Mouse (Mus musculus): ENCODE data around the gene Rnf225. TPM values are rescaled to one million over a fixed set of nuclear protein-coding genes. Genes with fewer than 3 reads are reported as not detected.

Rnf225 gene
- total RNA-seq, 1 experiment from 2014 or later, result 1.7 TPM

GRCm38 (mm10) chr7:12977682-12978389, 50.6 kb downstream of the Rnf225 start, which contains the start of gene Zfp446:
Gene Zfp446, plus strand, starts transcription at chr7:12977848.
- ATAC-seq (ENCODE audit: extremely low read depth, insufficient number of reproducible peaks, low FRiP score, poor library complexity, severe bottlenecking), result peak; percentile 95

- no peak for ATAC-seq (ENCODE audit: extremely low read depth, insufficient number of reproducible peaks, low FRiP score, poor library complexity, severe bottlenecking)
Observed at GRCm38 (mm10) chr7:12978931-12979722, 51.9 kb downstream of the Rnf225 start.

GRCm38 (mm10) chr7:12979776-12980175, 52.6 kb downstream of the Rnf225 start:
- no peak for ATAC-seq (ENCODE audit: extremely low read depth, insufficient number of reproducible peaks, low FRiP score, poor library complexity, severe bottlenecking)

- no peak for ATAC-seq (ENCODE audit: extremely low read depth, insufficient number of reproducible peaks, low FRiP score, poor library complexity, severe bottlenecking)
Observed at GRCm38 (mm10) chr7:12980291-12980690, 53.1 kb downstream of the Rnf225 start.

Other genes starting within 250 kb of the Rnf225 start
- gene Vmn2r55, start 242.4 kb upstream of the Rnf225 start, total RNA-seq (2017), result not detected in 2 replicates
- gene Vmn2r56, start 192.4 kb upstream of the Rnf225 start, total RNA-seq (2017), result not detected in 2 replicates
- 0.98 and 2.9 TPM in 2 replicates for gene Zscan18, start 123.8 kb upstream of the Rnf225 start, total RNA-seq (2017)
- 24.2 and 29.3 TPM in 2 replicates for gene Zfp329, start 108.6 kb upstream of the Rnf225 start, total RNA-seq (2017)
- 112 and 114 TPM in 2 replicates for gene Zfp110, start 92.7 kb upstream of the Rnf225 start, total RNA-seq (2017)
- 2.9 and 4.8 TPM in 2 replicates for gene Zfp128, start 46.2 kb upstream of the Rnf225 start, total RNA-seq (2017)
- gene Zscan22, start 29.6 kb upstream of the Rnf225 start, total RNA-seq (2017), result 3.6 and 5.9 TPM in 2 replicates
- gene Rps5, start 5.1 kb upstream of the Rnf225 start, total RNA-seq (2017), result 425 and 483 TPM in 2 replicates
- 5.0 and 5.5 TPM in 2 replicates for gene Zfp324, start 38.4 kb downstream of the Rnf225 start, total RNA-seq (2017)
- gene Zfp446, start 50.4 kb downstream of the Rnf225 start, total RNA-seq (2017), result 5.1 and 7.4 TPM in 2 replicates
- 0.81 TPM in 1 of 2 replicates, not detected in the other for gene Slc27a5, start 70.8 kb downstream of the Rnf225 start, total RNA-seq (2017)
- gene Trim28, start 71.7 kb downstream of the Rnf225 start, total RNA-seq (2017), result 194 and 199 TPM in 2 replicates
- 1.1 and 3.6 TPM in 2 replicates for gene Zbtb45, start 82.6 kb downstream of the Rnf225 start, total RNA-seq (2017)
- 199 and 209 TPM in 2 replicates for gene Chmp2a, start 107.4 kb downstream of the Rnf225 start, total RNA-seq (2017)
- 75.1 and 83.5 TPM in 2 replicates for gene Ube2m, start 110.9 kb downstream of the Rnf225 start, total RNA-seq (2017)
- gene Mzf1, start 127.3 kb downstream of the Rnf225 start, total RNA-seq (2017), result 0.70 and 1.1 TPM in 2 replicates
- gene Vmn1r85, start 167.8 kb downstream of the Rnf225 start, total RNA-seq (2017), result not detected in 2 replicates
- not detected in 2 replicates for gene Vmn1r86, start 192.5 kb downstream of the Rnf225 start, total RNA-seq (2017)
- gene Vmn1r87, start 212.7 kb downstream of the Rnf225 start, total RNA-seq (2017), result not detected in 2 replicates
- 0.58 TPM in 1 of 2 replicates, not detected in the other for gene Vmn1r88, start 232.2 kb downstream of the Rnf225 start, total RNA-seq (2017)

Measured in neutrophil, adult 5-6 weeks (primary cell).